Mouse (Mus musculus): Measurements from ENCODE around the gene Psmb9. TPM values are rescaled to one million over a fixed set of nuclear protein-coding genes. Genes with fewer than 3 reads are reported as not detected.
"Not testable (repeated sequence)": the region's sequence is repeated elsewhere in the genome, so short reads cannot be mapped to it uniquely, and the experiment has no call there.

Psmb9 gene
- 15.0 and 32.2 TPM in 2 replicates for polyA plus RNA-seq (2015; fragmentation: Nextera tagmentation; extraction: Ambion mirVana)

DNA sequence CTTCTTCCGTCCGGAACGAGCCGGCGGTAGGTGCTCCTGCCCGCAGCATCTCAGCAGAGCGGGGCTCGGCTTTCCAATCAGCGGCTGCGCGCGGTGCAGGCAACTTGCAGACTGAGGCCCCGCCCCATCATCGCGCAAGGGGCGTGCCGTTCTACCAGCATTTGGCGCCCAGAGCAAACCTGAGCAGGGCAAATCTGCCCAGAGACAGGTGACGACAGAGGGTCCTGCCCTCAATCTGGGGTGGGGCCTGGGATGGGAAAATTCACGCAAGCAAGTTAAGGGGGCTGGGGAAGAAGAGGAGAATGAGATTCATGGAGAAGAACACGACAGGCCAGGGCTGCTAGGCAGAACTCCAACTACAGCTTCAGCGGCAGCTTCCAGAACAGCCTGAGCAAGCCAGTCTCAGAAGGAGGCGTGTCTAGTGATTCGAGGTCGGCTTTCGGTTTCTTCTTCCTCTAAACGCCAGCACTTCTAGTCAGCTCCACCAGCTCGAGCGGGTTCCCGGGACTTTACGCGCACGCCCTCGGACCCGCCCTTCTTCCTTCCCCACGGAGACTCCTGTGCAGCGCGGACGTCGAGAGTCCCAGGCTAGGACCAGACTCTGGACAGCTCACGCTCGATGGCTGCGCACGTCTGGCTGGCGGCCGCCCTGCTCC is at the start of gene Psmb9, which contains the start of gene Tap1:
Gene Psmb9, minus strand, starts transcription at position 504 of the 656 bp plus-strand sequence.
Gene Tap1, plus strand, starts transcription at position 293 of the 656 bp plus-strand sequence.
- Histone ChIP-seq H3K9me3 (replicated peaks; ENCODE audit: control insufficient read depth, low read length) (no peaks in the 10 kb centered on the region), H3K27me3 (ENCODE audit: control insufficient read depth, insufficient read depth, low read length) (peaks cover 38% of the 10 kb centered on the region), H3K9ac (ENCODE audit: low read length) (peak within 1 kb of the TSS; percentile 80), H3K27ac (ENCODE audit: low read length) (peak within 1 kb of the TSS; percentile 75), H3K36me3 (ENCODE audit: control insufficient read depth, insufficient read depth) (no peaks in the 10 kb centered on the region), H3K4me1 (ENCODE audit: control insufficient read depth, insufficient read depth, low read length) (peaks cover 7% of the 10 kb centered on the region), H3K4me2 (ENCODE audit: low read depth, low read length) (peak within 1 kb of the TSS; percentile 95), H3K4me3 (ENCODE audit: low read length) (peak within 1 kb of the TSS; percentile 70)
- peak; percentile 95 for ATAC-seq (replicated peaks; ENCODE audit: extremely low read depth, insufficient read depth, low FRiP score)
- under 1% methylated on average over 46 of the region's 46 CpGs for WGBS

- Histone ChIP-seq H3K4me3 (ENCODE audit: low read length) (no peak overlapping the region), H3K9ac (ENCODE audit: low read length) (no peak overlapping the region), H3K27me3 (ENCODE audit: control insufficient read depth, insufficient read depth, low read length) (no peaks in the 10 kb centered on the region), H3K4me1 (ENCODE audit: control insufficient read depth, insufficient read depth, low read length) (no peaks in the 10 kb centered on the region), H3K4me2 (ENCODE audit: low read depth, low read length) (no peak overlapping the region), H3K36me3 (ENCODE audit: control insufficient read depth, insufficient read depth) (no peaks in the 10 kb centered on the region), H3K9me3 (replicated peaks; ENCODE audit: control insufficient read depth, low read length) (no peaks in the 10 kb centered on the region), H3K27ac (ENCODE audit: low read length) (no peak overlapping the region)
- no peak for ATAC-seq (replicated peaks; ENCODE audit: extremely low read depth, insufficient read depth, low FRiP score)
- WGBS, result 68% methylated on average over 5 of the region's 5 CpGs
These were observed 49.1 kb upstream of the Psmb9 start for GRCm38 (mm10) chr17:34236691-34237090.

- 49% methylated on average over 9 of the region's 9 CpGs for WGBS
- peak; percentile 88 for ATAC-seq (replicated peaks; ENCODE audit: extremely low read depth, insufficient read depth, low FRiP score)
These were observed 47.4 kb upstream of the Psmb9 start for GRCm38 (mm10) chr17:34234926-34235325.

DNA sequence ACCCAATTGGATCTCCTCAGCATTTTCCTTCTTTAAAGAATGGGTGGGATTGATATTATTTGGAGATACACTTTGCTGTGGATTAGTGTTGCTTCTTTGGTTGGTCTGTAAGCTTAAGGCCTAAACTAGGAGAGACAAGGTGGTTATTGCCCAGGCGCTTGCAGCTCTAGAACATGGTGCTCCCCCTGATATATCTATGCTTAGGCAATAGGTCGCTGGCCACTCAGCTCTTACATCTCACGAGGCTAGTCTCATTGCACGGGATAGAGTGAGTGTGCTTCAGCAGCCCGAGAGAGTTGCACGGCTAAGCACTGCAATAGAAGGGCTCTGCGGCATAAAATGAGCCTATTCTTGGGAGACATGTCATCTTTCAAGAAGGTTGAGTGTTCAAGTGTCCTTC is 44.5 kb upstream of the Psmb9 start:
- H3K4me1 ChIP-seq (ENCODE audit: control insufficient read depth, insufficient read depth, low read length); ATAC-seq (replicated peaks; ENCODE audit: extremely low read depth, insufficient read depth, low FRiP score); H3K27ac ChIP-seq (ENCODE audit: low read length); H3K4me2 ChIP-seq (ENCODE audit: low read depth, low read length); H3K9me3 ChIP-seq (replicated peaks; ENCODE audit: control insufficient read depth, low read length); H3K4me3 ChIP-seq (ENCODE audit: low read length); H3K27me3 ChIP-seq (ENCODE audit: control insufficient read depth, insufficient read depth, low read length); H3K9ac ChIP-seq (ENCODE audit: low read length); H3K36me3 ChIP-seq (ENCODE audit: control insufficient read depth, insufficient read depth): not testable (repeated sequence)
- 89% methylated on average over 3 of the region's 7 CpGs for WGBS

More at GRCm38 (mm10) chr17:34234926-34235325, 47.4 kb upstream of the Psmb9 start:
- H3K4me3 ChIP-seq (ENCODE audit: low read length), result no peak overlapping the region
- no peak overlapping the region for H3K27ac ChIP-seq (ENCODE audit: low read length)
- H3K9me3 ChIP-seq (replicated peaks; ENCODE audit: control insufficient read depth, low read length), result no peaks in the 10 kb centered on the region
- no peaks in the 10 kb centered on the region for H3K27me3 ChIP-seq (ENCODE audit: control insufficient read depth, insufficient read depth, low read length)
- no peak overlapping the region for H3K4me2 ChIP-seq (ENCODE audit: low read depth, low read length)
- no peak overlapping the region for H3K9ac ChIP-seq (ENCODE audit: low read length)
- no peaks in the 10 kb centered on the region for H3K36me3 ChIP-seq (ENCODE audit: control insufficient read depth, insufficient read depth)
- H3K4me1 ChIP-seq (ENCODE audit: control insufficient read depth, insufficient read depth, low read length), result no peaks in the 10 kb centered on the region

- 87% methylated on average over 7 of the region's 9 CpGs for WGBS
- H3K27me3 ChIP-seq (ENCODE audit: control insufficient read depth, insufficient read depth, low read length); H3K4me3 ChIP-seq (ENCODE audit: low read length); ATAC-seq (replicated peaks; ENCODE audit: extremely low read depth, insufficient read depth, low FRiP score); H3K27ac ChIP-seq (ENCODE audit: low read length); H3K4me1 ChIP-seq (ENCODE audit: control insufficient read depth, insufficient read depth, low read length); H3K4me2 ChIP-seq (ENCODE audit: low read depth, low read length); H3K9ac ChIP-seq (ENCODE audit: low read length); H3K9me3 ChIP-seq (replicated peaks; ENCODE audit: control insufficient read depth, low read length); H3K36me3 ChIP-seq (ENCODE audit: control insufficient read depth, insufficient read depth): not testable (repeated sequence)
These were observed 43.4 kb upstream of the Psmb9 start for GRCm38 (mm10) chr17:34230971-34231370.

GRCm38 (mm10) chr17:34225911-34226310 is 38.3 kb upstream of the Psmb9 start:
- not testable (repeated sequence) for ATAC-seq (replicated peaks; ENCODE audit: extremely low read depth, insufficient read depth, low FRiP score)
- WGBS, result 94% methylated on average over 12 of the region's 23 CpGs

GRCm38 (mm10) chr17:34225426-34225825 is 37.9 kb upstream of the Psmb9 start:
- H3K36me3 ChIP-seq (ENCODE audit: control insufficient read depth, insufficient read depth), result no peaks in the 10 kb centered on the region
- WGBS, result 89% methylated on average over 8 of the region's 8 CpGs
- no peak overlapping the region for H3K4me2 ChIP-seq (ENCODE audit: low read depth, low read length)
- H3K9ac ChIP-seq (ENCODE audit: low read length), result no peak overlapping the region
- H3K27ac ChIP-seq (ENCODE audit: low read length), result no peak overlapping the region
- H3K27me3 ChIP-seq (ENCODE audit: control insufficient read depth, insufficient read depth, low read length), result no peaks in the 10 kb centered on the region
- peaks cover 4% of the 10 kb centered on the region for H3K9me3 ChIP-seq (replicated peaks; ENCODE audit: control insufficient read depth, low read length)
- no peaks in the 10 kb centered on the region for H3K4me1 ChIP-seq (ENCODE audit: control insufficient read depth, insufficient read depth, low read length)
- no peak for ATAC-seq (replicated peaks; ENCODE audit: extremely low read depth, insufficient read depth, low FRiP score)
- no peak overlapping the region for H3K4me3 ChIP-seq (ENCODE audit: low read length)

More at GRCm38 (mm10) chr17:34225911-34226310, 38.3 kb upstream of the Psmb9 start:
- H3K27ac ChIP-seq (ENCODE audit: low read length); H3K27me3 ChIP-seq (ENCODE audit: control insufficient read depth, insufficient read depth, low read length); H3K9ac ChIP-seq (ENCODE audit: low read length); H3K4me3 ChIP-seq (ENCODE audit: low read length); H3K9me3 ChIP-seq (replicated peaks; ENCODE audit: control insufficient read depth, low read length); H3K4me2 ChIP-seq (ENCODE audit: low read depth, low read length); H3K36me3 ChIP-seq (ENCODE audit: control insufficient read depth, insufficient read depth); H3K4me1 ChIP-seq (ENCODE audit: control insufficient read depth, insufficient read depth, low read length): not testable (repeated sequence)

GRCm38 (mm10) chr17:34224816-34225215 is 37.3 kb upstream of the Psmb9 start:
- H3K27me3 ChIP-seq (ENCODE audit: control insufficient read depth, insufficient read depth, low read length), result no peaks in the 10 kb centered on the region
- WGBS, result 85% methylated on average over 3 of the region's 3 CpGs
- H3K4me3 ChIP-seq (ENCODE audit: low read length), result no peak overlapping the region
- H3K4me2 ChIP-seq (ENCODE audit: low read depth, low read length), result no peak overlapping the region
- no peaks in the 10 kb centered on the region for H3K4me1 ChIP-seq (ENCODE audit: control insufficient read depth, insufficient read depth, low read length)
- H3K27ac ChIP-seq (ENCODE audit: low read length), result no peak overlapping the region
- ATAC-seq (replicated peaks; ENCODE audit: extremely low read depth, insufficient read depth, low FRiP score), result no peak
- H3K9ac ChIP-seq (ENCODE audit: low read length), result no peak overlapping the region
- H3K36me3 ChIP-seq (ENCODE audit: control insufficient read depth, insufficient read depth), result no peaks in the 10 kb centered on the region
- H3K9me3 ChIP-seq (replicated peaks; ENCODE audit: control insufficient read depth, low read length), result peaks cover 4% of the 10 kb centered on the region

GRCm38 (mm10) chr17:34220401-34220800 is 32.8 kb upstream of the Psmb9 start:
- H3K36me3 ChIP-seq (ENCODE audit: control insufficient read depth, insufficient read depth); H3K4me3 ChIP-seq (ENCODE audit: low read length); H3K4me2 ChIP-seq (ENCODE audit: low read depth, low read length); H3K4me1 ChIP-seq (ENCODE audit: control insufficient read depth, insufficient read depth, low read length); H3K9ac ChIP-seq (ENCODE audit: low read length); H3K9me3 ChIP-seq (replicated peaks; ENCODE audit: control insufficient read depth, low read length); ATAC-seq (replicated peaks; ENCODE audit: extremely low read depth, insufficient read depth, low FRiP score); H3K27me3 ChIP-seq (ENCODE audit: control insufficient read depth, insufficient read depth, low read length); H3K27ac ChIP-seq (ENCODE audit: low read length): not testable (repeated sequence)
- 80% methylated on average over 3 of the region's 16 CpGs for WGBS
